Mouse (Mus musculus) testis, adult 2 months (tissue): ENCODE measurements at regions not wholly inside any gene's neighbourhood (a gene's known extent, or its start where the extent isn't known, plus 50 kb on each side); places are given as distances from the start of the nearest gene placed in this dataset.

ENCODE experiments used
- H3K27ac ChIP-seq: fragments of 200-500 bp; 2 replicates; pipeline ENCODE4 v1.5.1; 2012; ENCODE audit warnings: low read depth, low read length; ENCODE audit not compliant: control insufficient read depth, insufficient read depth
- H3K27me3 ChIP-seq: fragments of 200-500 bp; 2 replicates; pipeline ENCODE4 v1.6.1; 2012; ENCODE audit warnings: mild to moderate bottlenecking, low read length, moderate library complexity; ENCODE audit not compliant: control insufficient read depth, insufficient read depth
- H3K36me3 ChIP-seq: fragments of 200-500 bp; 2 replicates; pipeline ENCODE4 v1.6.1; 2012; ENCODE audit warnings: mild to moderate bottlenecking, low read length; ENCODE audit not compliant: control insufficient read depth, insufficient read depth
- H3K4me1 ChIP-seq: fragments of 200-500 bp; 2 replicates; pipeline ENCODE4 v1.6.1; 2012; ENCODE audit warnings: low read length; ENCODE audit not compliant: control insufficient read depth, insufficient read depth
- H3K4me3 ChIP-seq: fragments of 200-500 bp; 2 replicates; pipeline ENCODE4 v1.5.1; 2012; ENCODE audit warnings: low read depth, mild to moderate bottlenecking, low read length, moderate library complexity, mixed read lengths; ENCODE audit not compliant: control insufficient read depth
- CTCF ChIP-seq: fragments of 200-500 bp; IDR thresholded peaks from 2 replicates; pipeline ENCODE4 v1.5.1; 2012; ENCODE audit warnings: low read depth, mild to moderate bottlenecking, inconsistent platforms, low read length, moderate library complexity; ENCODE audit not compliant: control insufficient read depth, insufficient read depth, insufficient replicate concordance
- POLR2A ChIP-seq: fragments of 200-500 bp; IDR thresholded peaks from 2 replicates; pipeline ENCODE4 v1.6.1; 2012; ENCODE audit warnings: low read depth, mild to moderate bottlenecking, inconsistent platforms, low read length, moderate library complexity; ENCODE audit not compliant: control insufficient read depth

DNA sequence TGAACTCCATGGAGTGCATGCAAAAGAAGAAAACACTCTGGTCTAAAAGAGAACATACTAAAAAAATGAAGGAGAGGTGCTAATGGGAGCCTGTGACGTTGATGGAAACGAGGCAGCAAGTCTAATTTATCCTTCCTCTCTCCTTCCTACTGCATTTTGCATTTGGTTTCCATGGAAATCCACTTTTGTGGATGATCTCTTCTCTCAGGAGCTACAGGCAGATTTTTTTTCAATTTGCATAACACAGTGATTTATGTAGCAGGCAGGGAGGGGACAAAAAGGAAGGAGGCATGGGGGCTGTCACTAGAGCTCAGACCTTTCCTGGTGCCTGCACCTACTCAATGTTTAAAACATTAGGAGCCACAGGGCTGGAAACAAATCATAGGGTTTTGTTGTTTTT, 167.7 kb upstream of the Atp10a start:
- TF ChIP-seq CTCF (no peak), POLR2A (no peak)
- Histone ChIP-seq H3K4me1 (no peaks in the 10 kb centered on the region), H3K4me3 (no peak overlapping the region), H3K27ac (no peak overlapping the region), H3K36me3 (no peaks in the 10 kb centered on the region), H3K27me3 (no peaks in the 10 kb centered on the region)
